Mouse (Mus musculus): Measurements from ENCODE around the gene Kmt2e.

DNA sequence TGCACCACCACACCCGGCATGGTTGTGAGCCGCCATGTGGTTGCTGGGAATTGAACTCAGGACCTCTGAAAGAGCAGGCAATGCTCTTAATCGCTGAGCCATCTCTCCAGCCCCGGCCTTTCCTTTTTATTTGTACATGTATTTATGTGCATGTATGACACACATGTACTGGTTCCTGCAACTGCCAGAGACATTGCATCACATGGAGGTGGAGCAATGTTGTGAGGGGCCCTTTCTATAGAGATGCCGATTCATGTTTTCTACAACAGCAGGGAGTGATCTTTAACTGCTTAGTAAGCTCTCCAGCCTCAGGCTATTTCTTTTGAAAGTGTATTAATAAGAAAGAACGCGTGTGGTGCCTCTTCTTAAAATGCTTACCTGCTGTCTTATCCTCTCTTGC, 49.6 kb downstream of the Kmt2e start:
- TF ChIP-seq CTCF (IDR thresholded peaks at IDR 0.05; ENCODE audit: extremely low read depth, insufficient read length, insufficient replicate concordance, low read depth, low read length) = no peak
- no peak for TF ChIP-seq POLR2A (IDR thresholded peaks at IDR 0.05; ENCODE audit: low read depth, low read length)
